Mouse (Mus musculus) gastrocnemius, adult 2 months (tissue): ENCODE measurements around the gene Rtkn. TPM values are rescaled to one million over a fixed set of nuclear protein-coding genes. Genes with fewer than 3 reads are reported as not detected.

ENCODE experiments used
- DNase-seq: peaks from one replicate; pipeline ENCODE4 v3.0.0; 2022
- H3K27ac ChIP-seq: fragments of 200-600 bp; 2 replicates; pipeline ENCODE4 v1.8.1; 2022; ENCODE audit warnings: mild to moderate bottlenecking
- H3K4me3 ChIP-seq: fragments of 200-600 bp; 2 replicates; pipeline ENCODE4 v1.8.1; 2022; ENCODE audit warnings: mild to moderate bottlenecking, moderate library complexity
- CTCF ChIP-seq: fragments of 200-600 bp; IDR thresholded peaks from 2 replicates; pipeline ENCODE4 v1.8.1; 2022; ENCODE audit warnings: antibody characterized with exemption, mild to moderate bottlenecking, moderate library complexity
- intact Hi-C: fragments of 180-260 bp; cut with DNase I; formaldehyde crosslinking; loops from one replicate; pipeline ENCODE4 v1.15.1; 2025
- microRNA-seq: library from miRNA; unstranded; fragments of <30 nt; microRNA quantifications from one replicate; pipeline ENCODE4 v1.2.0, GENCODE M21; 2021
- total RNA-seq, 2 experiments: library from RNA; stranded (reverse); gene quantifications; 2 replicates each; pipeline ENCODE4 v1.2.3; 2021

The Rtkn gene
- total RNA-seq, 2 experiments from 2014 or later, result 12.2 to 15.3 TPM

DNA sequence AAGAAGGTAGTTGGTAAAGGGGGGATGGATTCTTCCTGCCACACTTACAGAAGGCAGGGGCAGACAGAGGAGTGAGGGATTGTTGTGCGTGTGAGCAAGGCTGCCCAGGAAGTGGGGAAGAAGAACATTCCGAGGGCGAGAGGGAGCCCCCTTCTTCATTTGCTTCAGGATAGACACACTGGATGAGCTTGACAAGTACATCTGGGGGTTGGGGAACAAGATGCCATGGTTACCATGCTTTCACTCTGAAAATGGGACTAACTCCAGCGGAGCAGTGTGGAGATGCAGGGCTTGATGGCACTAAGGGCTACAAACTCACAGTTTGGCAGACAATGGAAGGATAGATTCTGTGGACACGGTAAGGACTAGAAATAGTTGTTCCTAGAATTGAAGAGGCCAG is 35.8 kb downstream of the Rtkn start:
- Histone ChIP-seq H3K4me3 (no peak overlapping the region), H3K27ac (no peak overlapping the region)
- intact Hi-C loops, result no loop called here
- DNase-seq, result no peak
- TF ChIP-seq CTCF, result no peak

DNA sequence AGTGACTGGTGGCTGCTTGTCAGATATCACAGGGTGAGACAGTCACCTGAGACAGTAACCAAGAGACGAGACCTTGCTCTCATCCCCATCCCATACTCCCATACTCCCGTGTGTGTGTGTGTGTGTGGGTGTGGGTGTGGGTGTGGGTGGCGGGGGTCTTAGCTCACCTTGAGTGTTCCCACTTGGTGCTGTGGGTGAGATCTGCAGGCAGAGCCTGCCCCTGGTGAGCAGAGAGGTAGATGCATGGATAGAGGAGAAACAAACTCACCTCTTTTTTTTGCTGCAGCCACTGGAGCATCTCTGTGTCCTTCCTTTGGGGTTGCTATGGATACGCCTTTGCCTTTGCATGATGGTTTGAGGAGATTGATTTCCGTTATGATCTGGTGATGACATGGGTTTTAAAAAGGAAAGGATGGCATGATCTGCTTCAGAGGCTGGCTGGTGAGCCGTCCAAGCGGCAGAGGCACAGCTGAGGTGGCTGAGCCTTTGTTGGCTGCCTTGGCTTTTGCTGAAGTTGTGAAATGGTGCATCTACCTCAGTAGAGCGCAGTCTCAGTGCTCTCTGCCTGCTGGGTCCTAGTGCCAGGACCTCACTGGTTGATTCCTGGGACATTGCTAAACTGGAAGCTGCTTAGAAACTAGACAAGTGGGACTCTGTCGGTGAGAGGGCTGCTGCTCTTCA is 37.1 kb downstream of the Rtkn start:
- TF ChIP-seq CTCF, result no peak
- H3K27ac ChIP-seq, result no peak overlapping the region; the same call in 1 of the 2 replicates
- no peak overlapping the region for H3K4me3 ChIP-seq
- DNase-seq, result no peak
- intact Hi-C loops, result no loop called here

DNA sequence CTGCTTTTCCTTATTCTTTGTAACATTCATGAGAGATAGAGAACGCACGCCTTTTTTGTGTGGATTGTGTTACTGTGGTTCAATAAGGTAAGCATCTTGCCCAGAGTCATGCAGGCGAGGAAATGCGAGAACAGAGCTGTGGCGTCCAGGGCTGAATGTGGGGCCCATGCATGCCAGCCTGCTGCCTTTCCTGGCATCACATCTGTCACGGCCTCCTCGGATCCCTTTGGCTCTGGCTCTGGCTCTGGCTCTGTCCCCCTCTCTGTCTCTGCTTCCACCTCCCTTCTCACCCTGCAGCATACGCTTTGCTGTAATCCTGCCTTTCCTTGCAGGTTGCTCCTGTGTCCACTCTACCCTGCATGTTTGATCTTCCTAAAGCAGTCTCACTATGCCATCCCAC is 40.7 kb downstream of the Rtkn start:
- TF ChIP-seq CTCF, result no peak
- intact Hi-C loops, result no loop called here
- H3K27ac ChIP-seq, result peak overlapping the region; percentile 57
- no peak overlapping the region for H3K4me3 ChIP-seq
- peak; percentile 86 for DNase-seq

DNA sequence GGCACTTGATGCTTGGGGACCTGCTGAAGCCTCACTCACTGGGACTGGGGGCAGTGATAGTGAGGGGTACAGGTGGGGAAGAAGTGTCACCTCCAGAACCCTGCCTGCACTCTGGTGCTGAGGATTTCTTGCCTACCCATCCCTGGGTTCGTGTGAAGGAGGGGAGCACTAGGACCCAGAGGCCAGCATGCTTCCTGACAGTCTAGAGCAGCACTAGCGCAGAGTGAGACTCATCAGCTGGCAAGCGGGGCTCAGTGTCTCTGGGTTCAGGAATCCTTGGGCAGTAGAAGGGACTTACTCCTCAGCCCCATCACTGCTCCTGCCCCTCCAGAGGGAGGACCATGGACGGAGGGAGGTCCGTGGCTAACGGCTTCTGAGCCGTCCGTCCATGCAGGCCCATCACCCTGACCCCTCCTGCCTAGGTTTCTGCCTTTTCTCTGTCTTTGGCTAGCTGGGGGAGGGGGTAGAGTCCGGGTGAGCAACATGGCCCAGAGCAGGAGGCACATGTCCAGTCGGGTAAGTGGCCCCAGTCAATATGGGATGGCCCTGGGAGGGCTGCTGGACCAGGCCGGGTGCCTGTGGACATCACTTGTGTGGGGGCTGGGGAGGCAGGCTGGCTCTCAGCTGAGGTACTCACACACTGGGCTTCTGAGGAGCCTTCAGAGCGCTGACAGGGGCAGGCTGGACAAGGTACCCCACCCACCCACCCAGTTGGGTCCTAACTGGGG is 44.3 kb downstream of the Rtkn start:
- Histone ChIP-seq H3K27ac (peak overlapping the region; percentile 43), H3K4me3 (peak overlapping the region; percentile 61)
- intact Hi-C loops, result no loop called here
- peak; percentile 46 for DNase-seq
- no peak for TF ChIP-seq CTCF

DNA sequence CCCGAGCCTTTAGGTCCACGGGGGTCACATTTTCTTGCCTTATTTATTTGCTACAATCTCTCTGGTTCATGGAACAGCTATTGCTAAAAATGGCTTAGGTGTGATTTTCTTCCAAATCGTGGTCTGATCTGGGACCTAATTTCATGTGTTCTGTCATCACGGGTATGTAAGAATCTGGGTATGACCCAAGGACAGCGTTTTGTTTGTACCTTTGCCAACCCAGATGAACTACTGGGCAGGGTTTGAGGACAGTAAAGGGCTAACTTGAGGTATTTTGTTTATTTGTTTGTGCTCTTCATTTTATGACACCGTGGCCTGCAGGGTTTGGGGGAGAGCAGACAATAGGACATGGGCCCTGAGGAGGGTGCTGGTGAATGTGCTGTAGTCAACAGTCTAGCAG is 45.3 kb downstream of the Rtkn start:
- intact Hi-C loops, result no loop called here
- H3K27ac ChIP-seq, result no peak overlapping the region
- TF ChIP-seq CTCF, result no peak
- H3K4me3 ChIP-seq, result no peak overlapping the region
- DNase-seq, result no peak

DNA sequence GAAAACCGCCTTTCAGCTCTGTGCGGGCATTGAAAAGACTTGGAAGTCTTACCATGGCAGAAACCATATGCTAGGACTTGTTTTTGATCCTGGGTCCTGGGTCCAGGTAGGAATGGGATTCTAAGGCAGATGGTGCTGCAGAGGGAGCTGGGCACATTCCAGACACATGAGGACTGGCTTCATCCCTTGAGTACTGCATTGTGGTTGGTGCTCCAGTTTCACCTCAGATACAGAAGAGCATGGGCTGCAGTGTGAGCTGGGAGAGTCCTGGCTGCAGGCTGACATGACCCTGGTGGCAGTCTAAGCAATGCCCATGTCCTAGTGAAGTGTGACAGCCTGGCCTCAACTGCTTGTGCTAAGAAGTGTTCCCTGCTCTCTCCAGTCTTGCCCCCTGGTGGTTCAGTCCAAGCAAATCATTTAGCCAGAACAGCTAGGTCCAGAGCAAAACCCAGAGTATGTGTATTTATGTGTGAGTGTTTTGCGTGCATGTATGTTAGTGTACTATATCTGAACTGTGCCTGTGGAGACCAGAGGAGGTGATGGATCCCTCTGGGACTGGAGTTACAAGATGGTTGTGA is 49.7 kb downstream of the Rtkn start:
- no peak for DNase-seq
- Histone ChIP-seq H3K27ac (no peak overlapping the region), H3K4me3 (no peak overlapping the region)
- intact Hi-C loops, result no loop called here
- peak; percentile 39 for TF ChIP-seq CTCF

DNA sequence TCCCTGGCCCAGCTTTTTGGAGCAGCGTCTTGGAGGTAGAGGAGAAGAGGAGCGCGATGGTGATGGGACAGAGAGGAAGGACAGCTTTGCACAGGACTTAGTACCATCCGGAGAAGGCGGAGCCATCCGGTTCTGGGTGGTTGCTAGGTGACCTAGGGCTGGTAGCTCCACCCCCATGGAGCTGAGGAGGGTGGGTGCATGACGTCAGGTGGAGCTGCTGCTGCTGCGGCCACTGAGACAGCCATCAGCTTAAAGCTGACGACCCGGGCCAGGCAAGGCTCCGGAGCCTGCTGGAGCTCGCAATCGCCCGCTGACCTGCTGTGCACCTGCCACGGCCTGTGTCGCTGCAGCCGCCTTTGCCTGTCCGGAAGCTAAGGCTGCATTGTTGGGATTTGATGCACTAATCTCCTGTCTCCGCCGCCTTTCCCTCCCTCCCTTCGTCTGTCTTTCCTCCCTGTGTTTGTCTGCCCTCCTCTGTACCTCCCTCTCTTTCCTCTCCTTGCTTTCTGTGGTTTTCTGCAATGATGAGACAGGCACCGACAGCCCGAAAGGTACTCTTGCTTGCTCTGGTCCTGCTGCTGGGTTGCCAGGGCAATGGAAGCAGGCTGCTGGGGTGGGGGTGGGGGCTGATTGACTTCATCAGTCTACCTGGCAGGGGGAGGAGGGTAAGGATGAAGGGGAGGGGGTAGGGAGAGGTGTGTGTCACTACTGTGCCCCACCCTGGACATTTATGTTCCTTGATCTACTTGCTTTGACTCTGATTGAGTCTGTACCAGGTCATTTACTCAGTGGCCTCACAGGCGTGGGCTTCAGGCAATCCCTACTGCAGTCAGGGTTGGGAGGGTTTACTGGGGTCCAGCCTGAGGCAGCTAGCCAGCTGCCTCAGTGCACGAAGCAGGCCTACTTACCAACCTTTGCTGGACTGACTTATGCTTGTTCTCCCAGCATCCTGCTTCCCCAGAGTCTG is 50.9 kb downstream of the Rtkn start:
- Histone ChIP-seq H3K27ac (peak overlapping the region; percentile 21; the same call in 1 of the 2 replicates), H3K4me3 (peak overlapping the region; percentile 50)
- peak; percentile 61 for DNase-seq
- intact Hi-C loops, result no loop called here
- TF ChIP-seq CTCF, result no peak

DNA sequence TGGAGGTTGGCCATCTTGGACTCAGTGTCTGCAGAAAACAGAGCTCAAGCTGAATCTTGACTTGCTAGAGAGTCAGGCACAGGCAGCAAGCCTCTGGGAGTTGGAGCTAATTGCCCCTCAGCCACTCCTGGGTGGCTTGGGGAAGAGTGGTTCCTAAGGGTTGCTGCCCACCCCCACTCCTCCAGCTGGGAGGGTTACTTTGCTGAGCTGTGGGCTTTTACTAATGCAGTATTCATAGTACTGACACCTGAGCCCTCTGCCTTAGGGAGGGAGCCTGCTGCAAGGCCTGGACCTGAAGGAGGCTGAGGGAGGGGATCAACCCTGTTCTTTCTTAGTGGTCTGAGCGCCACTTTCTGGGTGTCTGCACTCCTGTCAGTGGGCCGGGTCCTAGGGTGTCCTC is 51.7 kb downstream of the Rtkn start:
- no peak for DNase-seq
- no peak for TF ChIP-seq CTCF
- Histone ChIP-seq H3K4me3 (no peak overlapping the region), H3K27ac (peak overlapping the region; percentile 21; the same call in 1 of the 2 replicates)
- intact Hi-C loops, result no loop called here

DNA sequence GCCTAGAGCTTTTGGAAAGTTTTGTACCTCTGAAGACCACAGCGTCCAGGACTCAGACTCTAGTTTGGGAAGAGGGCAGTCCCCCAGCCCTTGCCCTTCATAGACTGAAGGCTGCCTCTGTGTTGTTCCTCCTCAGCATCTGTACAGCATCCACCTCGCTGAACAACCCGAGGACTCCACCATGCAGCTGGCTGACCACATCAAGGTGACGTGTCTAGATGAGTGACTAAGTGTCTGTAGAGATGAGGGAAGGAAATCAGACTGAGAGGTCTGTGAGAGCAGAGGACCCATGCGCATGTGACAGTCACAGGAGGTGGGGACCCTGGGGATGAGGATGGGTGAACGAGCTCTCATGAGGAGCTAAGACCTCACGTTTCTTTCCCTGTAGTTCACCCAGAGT is 58.3 kb downstream of the Rtkn start:
- Histone ChIP-seq H3K27ac (no peak overlapping the region), H3K4me3 (no peak overlapping the region)
- DNase-seq, result no peak
- no peak for TF ChIP-seq CTCF
- intact Hi-C loops, result no loop called here

DNA sequence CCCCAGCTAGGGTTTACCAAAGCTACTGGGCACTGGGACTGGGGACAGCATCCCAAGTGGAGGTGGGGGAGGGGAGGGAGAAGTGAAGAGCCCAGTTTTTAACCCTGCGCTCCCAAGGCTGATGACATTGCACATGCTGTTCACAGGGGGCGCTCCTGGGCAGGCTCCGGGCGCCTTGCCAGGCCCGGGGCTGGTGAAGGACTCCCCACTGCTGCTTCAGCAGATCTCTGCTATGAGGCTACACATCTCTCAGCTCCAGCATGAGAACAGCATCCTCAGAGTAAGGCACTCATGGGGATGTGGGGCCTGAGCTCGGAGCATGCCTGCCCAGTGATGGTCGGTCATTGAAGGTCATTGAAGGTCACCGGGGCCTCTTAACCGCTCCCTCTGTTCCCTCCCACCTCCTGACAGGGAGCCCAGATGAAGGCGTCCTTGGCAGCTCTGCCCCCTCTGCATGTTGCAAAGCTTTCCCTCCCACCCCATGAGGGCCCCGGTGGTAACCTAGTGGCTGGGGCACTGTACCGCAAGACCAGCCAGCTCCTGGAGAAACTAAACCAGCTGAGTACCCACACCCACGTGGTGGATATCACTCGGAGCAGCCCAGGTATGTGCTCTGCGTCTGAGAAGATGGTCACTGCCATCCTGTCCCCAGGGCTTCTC is 62.2 kb downstream of the Rtkn start:
- Histone ChIP-seq H3K27ac (no peak overlapping the region), H3K4me3 (no peak overlapping the region)
- intact Hi-C loops, result no loop called here
- peak; percentile 43 for TF ChIP-seq CTCF
- DNase-seq, result peak; percentile 55

Small RNAs within 50 kb of the gene (microRNA-seq; reads per million reads assigned to microRNA genes)
- not detected for gene Mir3470a

Other genes starting within 250 kb of the Rtkn start
- under 1 TPM in 1 of 2 experiments, not detected in 1; 0.05 TPM for gene Sema4f, start 195.7 kb upstream of the Rtkn start, total RNA-seq
- gene M1ap, start 188.6 kb upstream of the Rtkn start, total RNA-seq, result under 1 TPM in 1 of 2 experiments, not detected in 1; 0.45 TPM
- 1 to 10 TPM; 1.3 to 4.1 TPM for gene Dok1, start 102.0 kb upstream of the Rtkn start, total RNA-seq
- gene Loxl3, start 101.3 kb upstream of the Rtkn start, total RNA-seq, result 1 to 10 TPM; 2.1 to 3.5 TPM
- gene Aup1, start 80.9 kb upstream of the Rtkn start, total RNA-seq, result 100 to 1,000 TPM in 1 of 2 experiments, 10 to 100 TPM in 1; 94.5 to 101 TPM
- gene Htra2, start 80.2 kb upstream of the Rtkn start, total RNA-seq, result 10 to 100 TPM; 14.1 to 21.5 TPM
- 1 to 10 TPM in 1 of 2 experiments, under 1 TPM in 1; 0.20 to 1.1 TPM for gene Dqx1, start 77.6 kb upstream of the Rtkn start, total RNA-seq
- not detected for gene Tlx2, start 65.2 kb upstream of the Rtkn start, total RNA-seq
- 1 to 10 TPM; 8.2 to 8.7 TPM for gene Pcgf1, start 57.6 kb upstream of the Rtkn start, total RNA-seq
- gene Lbx2, start 49.1 kb upstream of the Rtkn start, total RNA-seq, result under 1 TPM in 1 of 2 experiments, not detected in 1; 0.31 TPM
- gene Ccdc142, start 33.9 kb upstream of the Rtkn start, total RNA-seq, result under 1 TPM; 0.61 to 0.70 TPM
- 1 to 10 TPM; 1.0 to 1.2 TPM for gene Gm42688, start 33.8 kb upstream of the Rtkn start, total RNA-seq
- 100 to 1,000 TPM in 1 of 2 experiments, 10 to 100 TPM in 1; 94.7 to 121 TPM for gene Mrpl53, start 26.4 kb upstream of the Rtkn start, total RNA-seq
- gene Mogs, start 20.0 kb upstream of the Rtkn start, total RNA-seq, result 1 to 10 TPM; 4.7 to 6.6 TPM
- 10 to 100 TPM; 43.3 to 45.6 TPM for gene Wbp1, start 13.9 kb upstream of the Rtkn start, total RNA-seq
- 10 to 100 TPM; 13.7 to 16.3 TPM for gene Ino80b, start 10.0 kb upstream of the Rtkn start, total RNA-seq
- 1 to 10 TPM in 1 of 2 experiments, under 1 TPM in 1; 0.84 to 1.1 TPM for gene Wdr54, start 20.9 kb downstream of the Rtkn start, total RNA-seq
- gene 1700003E16Rik, start 20.9 kb downstream of the Rtkn start, total RNA-seq, result under 1 TPM in 1 of 2 experiments, not detected in 1; 0.11 TPM
- gene Dctn1, start 30.5 kb downstream of the Rtkn start, total RNA-seq, result 100 to 1,000 TPM; 129 to 139 TPM
- not detected for gene Slc4a5, start 84.4 kb downstream of the Rtkn start, total RNA-seq
- gene Mthfd2, start 190.4 kb downstream of the Rtkn start, total RNA-seq, result 1 to 10 TPM; 3.0 to 4.2 TPM
- 10 to 100 TPM in 1 of 2 experiments, 1 to 10 TPM in 1; 7.4 to 12.6 TPM for gene Mob1a, start 190.6 kb downstream of the Rtkn start, total RNA-seq
- 100 to 1,000 TPM; 245 to 263 TPM for gene Bola3, start 213.7 kb downstream of the Rtkn start, total RNA-seq